Mouse (Mus musculus) forebrain, embryonic 11.5 days (tissue): Measurements from ENCODE around the gene Cyp2j12. TPM values are rescaled to one million over a fixed set of nuclear protein-coding genes. Genes with fewer than 3 reads are reported as not detected.

ENCODE experiments used
- polyA plus RNA-seq: library from polyadenylated mRNA; unstranded; fragments of >200 nt; fragmentation: Nextera tagmentation; extraction: Ambion mirVana; gene quantifications from 2 replicates; pipeline ENCODE4 v1.2.1, GENCODE M21; 2014

The Cyp2j12 gene
- polyA plus RNA-seq, 1 experiment from 2014 or later: not detected

Other genes starting within 250 kb of the Cyp2j12 start
- gene Hook1, start 173.9 kb downstream of the Cyp2j12 start, polyA plus RNA-seq: 44.3 and 51.8 TPM in 2 replicates
- gene Cyp2j13, start 63.6 kb downstream of the Cyp2j12 start, polyA plus RNA-seq: 0.24 TPM in 1 of 2 replicates, not detected in the other
- gene Cyp2j7, start 95.5 kb upstream of the Cyp2j12 start, polyA plus RNA-seq: not detected in 2 replicates
- not detected in 2 replicates for gene Cyp2j11, start 207.5 kb upstream of the Cyp2j12 start, polyA plus RNA-seq